In genomic region chr12:112181921-112182608, GRCm38 (mm10) we compare ENCODE assay signal across 15 mouse cellular contexts. TPM values are rescaled to one million over a fixed set of nuclear protein-coding genes. Genes with fewer than 3 reads are reported as not detected.
DNase-seq lines count a peak whose midpoint lies in the region; ATAC-seq and TF ChIP-seq lines count a peak whose summit lies in the region.
"Had no signal": no experiment of that assay in that cellular context is flagged by ENCODE, and none has a peak within 500 bp of the region (broad histone marks: within the 10 kb centered on the region; RNA-seq: fewer than 3 reads in every experiment).

No protein-coding gene starts in this region.

- peaks cover 35% of the 10 kb centered on the region for H3K36me3 ChIP-seq in hindbrain, embryonic 10.5 days
- peaks cover 31% of the 10 kb centered on the region for H3K36me3 ChIP-seq in hindbrain, embryonic 13.5 days
- H3K36me3 ChIP-seq in embryonic facial prominence, embryonic 15.5 days = peaks cover 10% of the 10 kb centered on the region; the same call in 1 of the 2 replicates
- no peaks in the 10 kb centered on the region for H3K36me3 ChIP-seq in hindbrain, postnatal 0 days (ENCODE audit: insufficient read depth, low read length)
- H3K36me3 ChIP-seq: G1E; liver, embryonic 13.5 days had no signal

- no peak overlapping the region for H3K4me3 ChIP-seq in hindbrain, embryonic 10.5 days
- H3K4me3 ChIP-seq in hindbrain, embryonic 13.5 days = no peak overlapping the region
- H3K4me3 ChIP-seq in embryonic facial prominence, embryonic 15.5 days (replicated peaks) = no peak overlapping the region
- no peak overlapping the region for H3K4me3 ChIP-seq in hindbrain, postnatal 0 days (ENCODE audit: low read length)
- no peak overlapping the region for H3K4me3 ChIP-seq in cerebellum, adult 2 months (replicated peaks; ENCODE audit: insufficient read depth, low read depth, low read length)
- H3K4me3 ChIP-seq: liver, embryonic 13.5 days had no signal

- DNase-seq in hindbrain, embryonic 10.5 days (ENCODE audit: low spot score) = no peak
- peak; percentile 36 for DNase-seq in Muller cell, postnatal 12 days (ENCODE audit: inconsistent ontology term)
- DNase-seq in hindbrain, postnatal 0 days (ENCODE audit: low spot score) = no peak
- no peak for DNase-seq in lung, postnatal 10 days
- no peak for DNase-seq in cerebellum, adult 2 months
- DNase-seq: cerebellum, postnatal 36 days; layer of hippocampus, adult 9-11 months; liver, embryonic 13.5 days had no signal

- H3K9me3 ChIP-seq in hindbrain, embryonic 10.5 days = no peaks in the 10 kb centered on the region
- H3K9me3 ChIP-seq in hindbrain, embryonic 13.5 days = no peaks in the 10 kb centered on the region
- H3K9me3 ChIP-seq in embryonic facial prominence, embryonic 15.5 days (replicated peaks) = no peaks in the 10 kb centered on the region
- H3K9me3 ChIP-seq in hindbrain, postnatal 0 days (ENCODE audit: low read length) = no peaks in the 10 kb centered on the region
- H3K9me3 ChIP-seq: liver, embryonic 13.5 days had no signal

- ATAC-seq in hindbrain, embryonic 13.5 days (ENCODE audit: low FRiP score) = no peak
- no peak for ATAC-seq in embryonic facial prominence, embryonic 15.5 days (ENCODE audit: insufficient number of reproducible peaks, low FRiP score, low TSS enrichment, low read depth)
- 0 out of 2 replicates have a peak, but pooled peaks have one; percentile 28 for ATAC-seq in hindbrain, postnatal 0 days
- ATAC-seq in erythroid progenitor cell, adult 5-6 weeks (replicated peaks; ENCODE audit: low FRiP score, poor library complexity, severe bottlenecking) = no peak
- ATAC-seq: lung, postnatal 0 days had no signal

- 34% methylated on average over 7 of the region's 7 CpGs for WGBS in hindbrain, embryonic 10.5 days
- 29% methylated on average over 7 of the region's 7 CpGs for WGBS in hindbrain, embryonic 13.5 days
- WGBS in embryonic facial prominence, embryonic 15.5 days = 28% methylated on average over 7 of the region's 7 CpGs
- 25% methylated on average over 7 of the region's 7 CpGs for WGBS in hindbrain, postnatal 0 days
- 54% methylated on average over 7 of the region's 7 CpGs for WGBS in cerebellum, adult 2 months

- H3K9ac ChIP-seq in hindbrain, embryonic 13.5 days = no peak overlapping the region
- no peak overlapping the region for H3K9ac ChIP-seq in embryonic facial prominence, embryonic 15.5 days
- H3K9ac ChIP-seq in hindbrain, postnatal 0 days (replicated peaks; ENCODE audit: low read length) = no peak overlapping the region
- H3K9ac ChIP-seq: liver, embryonic 13.5 days had no signal

- H3K4me1 ChIP-seq in hindbrain, embryonic 10.5 days (replicated peaks) = peaks cover 50% of the 10 kb centered on the region
- peaks cover 27% of the 10 kb centered on the region for H3K4me1 ChIP-seq in hindbrain, embryonic 13.5 days (replicated peaks)
- H3K4me1 ChIP-seq in embryonic facial prominence, embryonic 15.5 days = peaks cover 55% of the 10 kb centered on the region
- no peaks in the 10 kb centered on the region for H3K4me1 ChIP-seq in hindbrain, postnatal 0 days (ENCODE audit: insufficient read depth, low read length)
- H3K4me1 ChIP-seq in cerebellum, adult 2 months (ENCODE audit: control insufficient read depth, insufficient read depth, low read length) = no peaks in the 10 kb centered on the region
- H3K4me1 ChIP-seq: liver, embryonic 13.5 days had no signal

- no peak overlapping the region for H3K4me2 ChIP-seq in hindbrain, embryonic 13.5 days
- no peak overlapping the region for H3K4me2 ChIP-seq in embryonic facial prominence, embryonic 15.5 days (replicated peaks)
- H3K4me2 ChIP-seq in hindbrain, postnatal 0 days (ENCODE audit: low read depth, low read length) = no peak overlapping the region
- H3K4me2 ChIP-seq: liver, embryonic 13.5 days had no signal

- no peak for TF ChIP-seq CTCF in hindbrain, postnatal 0 days (IDR thresholded peaks at IDR 0.05; ENCODE audit: low read depth)
- TF ChIP-seq CTCF in cerebellum, adult 2 months (IDR thresholded peaks at IDR 0.05; ENCODE audit: borderline replicate concordance, insufficient read depth, low read depth, low read length) = no peak

- TF ChIP-seq POLR2A in cerebellum, adult 2 months (IDR thresholded peaks at IDR 0.05; ENCODE audit: borderline replicate concordance, insufficient read depth, low read length) = no peak

- peak overlapping the region; percentile 84 for H3K27ac ChIP-seq in hindbrain, embryonic 10.5 days
- no peak overlapping the region for H3K27ac ChIP-seq in hindbrain, embryonic 13.5 days
- H3K27ac ChIP-seq in embryonic facial prominence, embryonic 15.5 days (replicated peaks) = peak overlapping the region; percentile 31; the same call in 1 of the 2 replicates
- H3K27ac ChIP-seq in hindbrain, postnatal 0 days = no peak overlapping the region
- H3K27ac ChIP-seq in cerebellum, adult 2 months (ENCODE audit: insufficient read depth, low read length) = no peak overlapping the region
- H3K27ac ChIP-seq: kidney, postnatal 0 days; liver, embryonic 13.5 days had no signal

- H3K27me3 ChIP-seq in hindbrain, embryonic 10.5 days (ENCODE audit: insufficient read depth, poor library complexity, severe bottlenecking) = peaks cover 18% of the 10 kb centered on the region; the same call in 1 of the 2 replicates
- peaks cover 12% of the 10 kb centered on the region for H3K27me3 ChIP-seq in hindbrain, embryonic 13.5 days
- H3K27me3 ChIP-seq in embryonic facial prominence, embryonic 15.5 days = no peaks in the 10 kb centered on the region
- H3K27me3 ChIP-seq in hindbrain, postnatal 0 days (ENCODE audit: insufficient read depth, low read length) = no peaks in the 10 kb centered on the region
- H3K27me3 ChIP-seq in cerebellum, adult 2 months (ENCODE audit: control insufficient read depth, insufficient read depth, low read length) = 0 out of 2 replicates have a peak, but pooled peaks cover 1% of the 10 kb centered on the region
- H3K27me3 ChIP-seq: liver, embryonic 13.5 days had no signal

RNA-seq across cellular contexts. Expression of gene Kif26a, which starts 36.1 kb away (rescaled TPM):
- 2.7 and 3.1 TPM in 2 replicates for polyA plus RNA-seq in hindbrain, embryonic 10.5 days (2016; fragmentation: Nextera tagmentation; extraction: Ambion mirVana)
- 3.8 and 4.4 TPM in 2 replicates for polyA plus RNA-seq in hindbrain, embryonic 13.5 days (2015; fragmentation: Nextera tagmentation; extraction: Ambion mirVana)
- 7.9 and 9.5 TPM in 2 replicates for polyA plus RNA-seq in embryonic facial prominence, embryonic 15.5 days (2015; fragmentation: Nextera tagmentation; extraction: Ambion mirVana)
- total RNA-seq in hindbrain, postnatal 0 days (2014; rRNA removed) = 25.1 and 26.3 TPM in 2 replicates
- polyA plus RNA-seq in hindbrain, postnatal 0 days (2015; fragmentation: Nextera tagmentation; extraction: Ambion mirVana) = 1.8 and 1.9 TPM in 2 replicates
- total RNA-seq in erythroid progenitor cell, adult 5-6 weeks (2015; ENCODE audit: low replicate concordance) = not detected in 2 replicates
- not detected in 2 replicates for total RNA-seq in erythroid progenitor cell, adult 5-6 weeks (2017; ENCODE audit: low replicate concordance)
- 2.4 TPM in 2 replicates for polyA plus RNA-seq in cerebellum, adult 2 months (2012; rRNA removed)
- total RNA-seq: G1E; neutrophil, adult 5-6 weeks had no signal
- polyA plus RNA-seq: G1E had no signal

Comparison
In these comparisons a context has a peak if more than half of its experiments do, and no peak if none do; other contexts are left out.
1. H3K27ac ChIP-seq: peak in hindbrain, embryonic 10.5 days (single experiment) and embryonic facial prominence, embryonic 15.5 days (single experiment); none in hindbrain, embryonic 13.5 days (single experiment), hindbrain, postnatal 0 days (single experiment) and cerebellum, adult 2 months (single experiment).